Mouse (Mus musculus): Measurements from ENCODE around the gene Zbtb16.

The Zbtb16 gene

DNA sequence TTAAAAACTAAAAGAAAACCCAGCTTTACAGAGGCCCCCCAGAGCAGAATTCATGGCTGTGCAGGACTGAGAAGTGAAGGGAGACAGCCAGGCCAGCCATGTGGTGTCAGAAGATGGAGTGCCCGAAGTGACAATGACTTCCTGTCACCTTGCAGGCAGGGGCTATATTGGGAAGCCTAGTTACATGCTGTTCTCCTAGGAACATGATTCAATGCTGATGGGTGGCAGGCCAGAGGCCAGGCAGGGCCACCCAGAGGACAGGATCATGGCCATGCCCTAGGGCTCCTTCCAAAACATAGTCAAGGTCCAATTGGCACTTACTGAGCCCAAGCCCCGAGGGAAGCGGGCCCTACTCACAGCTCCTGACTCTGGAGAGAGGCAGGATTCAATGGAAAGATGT is 106.6 kb downstream of the Zbtb16 start:
- no peak for DNase-seq (ENCODE audit: low read depth, low spot score)

GRCm38 (mm10) chr9:48728731-48729123 is 107.3 kb downstream of the Zbtb16 start:
- no peak for DNase-seq (ENCODE audit: low read depth, low spot score)

DNA sequence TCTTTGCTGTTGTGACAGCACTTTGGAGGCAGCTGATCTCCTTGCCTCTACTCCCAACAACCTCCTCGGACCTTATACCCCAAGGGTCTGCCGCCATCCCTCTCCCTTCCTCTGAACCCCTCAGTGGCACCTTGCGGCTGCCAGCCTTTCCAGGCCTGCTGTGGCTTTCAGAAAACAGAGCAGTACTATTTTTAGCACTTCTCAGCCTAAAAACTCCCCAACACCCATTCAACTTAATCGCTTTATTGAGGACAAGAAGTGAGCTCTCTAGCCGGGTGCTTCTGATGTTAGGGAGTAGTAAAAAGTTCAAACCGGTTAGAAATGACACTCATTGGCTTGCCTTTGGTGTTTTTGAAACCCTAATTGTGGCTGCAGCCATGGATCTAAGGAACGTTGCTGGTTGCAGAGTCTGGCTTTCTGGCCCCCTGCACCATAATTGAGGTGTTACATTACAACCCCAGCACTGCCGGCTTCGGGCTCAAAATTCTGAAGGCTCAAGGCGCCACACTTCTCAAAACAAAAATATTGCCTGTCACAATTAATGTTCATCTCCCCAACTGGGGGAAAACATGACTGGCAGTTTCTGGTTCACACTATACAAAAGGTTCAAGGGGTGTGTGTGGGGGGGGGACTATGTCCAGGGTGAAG is 107.8 kb downstream of the Zbtb16 start:
- DNase-seq (ENCODE audit: low read depth, low spot score), result no peak

GRCm38 (mm10) chr9:48726341-48726740 is 109.7 kb downstream of the Zbtb16 start:
- DNase-seq (ENCODE audit: low read depth, low spot score), result no peak

DNA sequence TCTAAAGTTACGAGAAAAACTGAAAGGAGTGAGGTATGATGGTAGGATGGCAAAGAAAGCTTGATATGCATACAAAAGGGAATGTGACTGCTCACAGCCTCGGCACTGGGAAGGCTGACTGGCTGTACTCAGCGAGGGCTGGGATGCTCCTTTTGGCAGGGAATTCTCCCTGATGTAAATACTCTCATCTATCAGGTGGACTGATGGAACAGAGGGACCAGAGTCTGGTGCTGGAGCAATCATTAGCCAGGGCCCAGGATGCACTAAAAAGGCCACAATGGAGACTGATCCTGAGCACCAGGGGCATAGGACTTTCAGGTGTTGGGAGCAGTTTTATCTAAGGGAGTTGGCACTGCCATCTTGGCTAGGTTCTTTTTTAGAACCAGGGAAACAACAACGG is 110.1 kb downstream of the Zbtb16 start:
- DNase-seq (ENCODE audit: low read depth, low spot score), result no peak

- DNase-seq (ENCODE audit: low read depth, low spot score), result no peak
Observed at GRCm38 (mm10) chr9:48725161-48725560, 110.9 kb downstream of the Zbtb16 start.

GRCm38 (mm10) chr9:48724733-48725132 is 111.3 kb downstream of the Zbtb16 start:
- no peak for DNase-seq (ENCODE audit: low read depth, low spot score)

- no peak for DNase-seq (ENCODE audit: low read depth, low spot score)
Observed at GRCm38 (mm10) chr9:48723511-48724304, 112.3 kb downstream of the Zbtb16 start.

DNA sequence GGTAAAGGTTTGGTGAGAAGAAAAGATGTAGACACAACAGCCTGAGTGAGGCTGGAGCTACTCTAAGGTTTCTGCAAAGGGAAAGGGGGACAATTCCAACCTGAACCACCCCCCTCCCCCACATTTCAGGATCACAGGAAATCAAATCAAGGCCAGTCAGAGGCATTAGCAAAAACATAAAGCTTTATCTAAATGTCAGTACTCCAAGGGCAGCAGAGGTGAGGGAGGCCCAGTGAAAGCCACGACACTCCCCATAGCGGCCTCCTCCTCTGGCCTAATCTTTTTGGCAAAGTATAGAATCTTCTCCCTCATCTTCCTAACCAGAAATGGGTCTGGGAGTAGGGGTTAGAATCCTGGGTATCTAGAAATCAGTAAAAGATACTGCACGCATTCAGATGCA is 113.0 kb downstream of the Zbtb16 start:
- DNase-seq (ENCODE audit: low read depth, low spot score), result no peak

DNA sequence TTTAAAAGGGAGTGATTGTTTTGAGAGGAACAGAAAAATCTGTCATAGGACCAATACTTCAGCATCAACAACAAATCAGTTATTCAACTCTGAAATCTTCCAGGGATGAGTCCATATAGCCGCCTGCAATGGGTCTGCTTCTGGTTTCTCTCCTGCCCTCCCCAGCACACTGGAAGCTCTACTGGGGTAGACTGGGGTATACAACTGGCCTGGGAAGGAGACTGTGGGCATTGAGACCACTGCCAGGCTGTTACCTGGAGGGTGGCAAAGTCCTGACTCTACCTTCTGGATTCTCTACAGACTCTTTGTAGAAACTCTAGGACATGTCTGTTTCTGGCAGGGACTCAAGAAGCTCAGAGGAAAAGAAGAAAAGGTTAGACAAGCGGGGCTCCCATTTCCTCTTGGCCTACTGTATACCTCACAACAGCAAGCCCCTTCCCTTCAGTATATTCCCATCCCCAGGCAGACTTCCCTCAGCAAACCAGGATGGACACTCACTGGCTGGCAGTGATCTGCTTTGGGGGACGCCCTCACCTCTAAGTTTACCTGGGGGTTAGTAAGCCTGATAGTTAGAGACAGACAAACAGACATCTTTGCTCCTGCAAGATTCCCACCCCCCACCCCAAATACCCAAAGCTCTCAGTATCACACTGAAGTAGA is 113.6 kb downstream of the Zbtb16 start:
- no peak for DNase-seq (ENCODE audit: low read depth, low spot score)

DNA sequence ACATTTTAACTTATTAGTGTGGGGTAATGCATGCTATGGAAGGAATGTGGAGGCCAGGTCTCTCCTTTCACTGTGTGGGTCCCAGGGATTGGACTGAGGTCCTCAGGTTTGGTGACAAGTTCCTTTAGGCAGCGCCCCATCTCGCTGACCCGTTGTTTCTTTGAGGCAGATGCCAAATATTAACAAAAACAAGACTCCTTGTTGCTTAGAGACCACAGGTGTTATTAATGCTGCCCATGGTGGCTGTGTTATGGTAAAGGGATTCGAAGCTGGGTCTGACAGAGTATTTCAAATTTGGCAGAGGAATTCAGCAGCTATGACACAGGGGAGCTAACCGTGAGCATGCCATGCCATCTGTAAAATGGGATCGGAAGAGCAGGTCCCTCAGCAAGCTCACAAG is 114.4 kb downstream of the Zbtb16 start:
- no peak for DNase-seq (ENCODE audit: low read depth, low spot score)

DNA sequence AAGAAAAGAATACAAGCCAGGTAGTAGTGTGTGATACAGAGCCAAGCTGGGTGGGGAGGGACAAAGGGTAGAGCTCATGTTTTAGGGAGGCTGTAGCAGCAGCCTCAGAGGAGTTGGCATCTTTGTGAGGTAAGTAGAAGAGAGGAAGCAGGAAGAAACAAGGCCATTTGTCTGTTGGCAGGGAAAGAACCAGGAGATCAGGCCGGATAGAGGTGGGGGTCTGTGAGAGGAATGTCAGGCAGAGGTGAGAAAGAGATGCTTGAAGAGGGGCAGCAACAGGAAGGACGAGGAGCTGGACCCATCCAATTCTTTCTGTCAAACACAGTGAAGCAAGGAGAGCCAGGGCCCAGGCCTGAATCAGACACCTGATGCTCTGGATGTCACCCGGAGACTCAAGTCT is 114.8 kb downstream of the Zbtb16 start:
- no peak for DNase-seq (ENCODE audit: low read depth, low spot score)

DNA sequence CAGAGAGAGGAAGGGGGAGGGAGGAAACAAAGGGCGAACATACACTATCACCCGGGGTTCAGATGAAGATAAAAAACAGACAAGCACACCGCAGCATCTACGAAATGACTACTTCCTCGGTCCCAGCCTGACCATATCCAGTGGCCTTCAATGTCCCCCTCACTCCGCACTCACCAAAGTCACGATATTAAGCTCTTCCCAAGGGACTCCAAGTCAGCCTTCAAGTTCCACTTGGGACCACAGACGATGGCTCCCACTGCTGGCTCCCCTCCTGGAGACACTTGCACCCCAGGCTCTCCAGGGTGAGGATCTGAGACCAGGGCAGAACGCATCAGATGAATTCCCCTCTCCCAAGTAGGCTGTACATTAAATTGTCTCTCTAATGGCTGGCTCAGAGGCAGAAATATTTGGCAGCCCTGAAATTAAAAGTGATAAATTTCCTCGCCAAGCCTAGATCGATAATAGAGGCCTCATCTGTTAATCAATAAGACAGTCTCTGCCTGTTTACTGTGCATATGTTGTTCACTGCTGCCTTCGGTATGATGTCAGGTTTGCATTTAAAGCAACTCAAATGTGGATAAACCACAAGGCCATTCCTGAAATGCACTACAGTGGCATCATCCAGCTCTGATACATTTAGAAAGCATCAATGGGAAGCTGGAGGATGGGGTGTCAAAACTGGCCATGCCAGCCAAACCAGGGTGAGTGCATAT is 115.6 kb downstream of the Zbtb16 start:
- DNase-seq (ENCODE audit: low read depth, low spot score), result no peak

DNA sequence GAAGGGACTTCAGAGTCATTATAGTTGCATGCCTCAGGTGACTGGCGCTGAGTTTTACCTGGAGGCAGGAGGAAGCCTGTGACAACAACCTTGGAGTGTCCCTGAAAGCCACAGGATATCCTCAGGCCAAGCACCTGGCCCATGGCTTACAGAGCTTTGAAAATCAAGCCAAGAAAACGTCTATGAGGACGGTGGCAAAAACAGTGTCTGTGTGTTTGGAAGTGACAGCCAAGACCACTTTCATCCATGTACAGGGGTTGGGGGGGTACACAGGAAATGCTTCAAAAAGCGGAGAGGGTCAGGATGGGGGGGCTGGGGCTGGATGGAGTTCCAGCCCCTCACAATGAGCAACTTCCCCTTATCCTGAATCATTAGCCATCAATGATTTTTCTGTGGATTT is 116.4 kb downstream of the Zbtb16 start:
- no peak for DNase-seq (ENCODE audit: low read depth, low spot score)

GRCm38 (mm10) chr9:48716549-48716948 is 119.5 kb downstream of the Zbtb16 start:
- no peak for DNase-seq (ENCODE audit: low read depth, low spot score)

DNA sequence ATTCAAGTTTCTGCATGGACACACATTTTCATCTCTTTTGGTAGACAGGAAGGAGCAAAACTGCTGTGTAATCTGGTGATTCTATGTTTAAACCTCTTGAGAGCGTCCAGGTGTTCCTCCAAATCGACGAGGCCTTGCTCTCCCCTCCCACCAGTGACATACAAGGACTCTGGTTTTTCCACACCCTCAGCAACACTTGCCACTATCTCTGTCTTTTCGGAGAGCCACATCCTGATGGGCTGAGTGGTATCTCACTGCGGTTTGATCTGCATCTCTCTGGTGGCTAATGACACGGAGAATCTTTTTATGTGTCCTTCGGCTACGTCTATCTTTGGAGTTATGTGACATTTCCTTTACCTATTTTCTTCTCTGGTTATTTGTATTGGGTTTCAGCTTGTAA is 121.0 kb downstream of the Zbtb16 start:
- no peak for DNase-seq (ENCODE audit: low read depth, low spot score)

- no peak for DNase-seq (ENCODE audit: low read depth, low spot score)
Observed at GRCm38 (mm10) chr9:48713779-48714178, 122.2 kb downstream of the Zbtb16 start.

DNA sequence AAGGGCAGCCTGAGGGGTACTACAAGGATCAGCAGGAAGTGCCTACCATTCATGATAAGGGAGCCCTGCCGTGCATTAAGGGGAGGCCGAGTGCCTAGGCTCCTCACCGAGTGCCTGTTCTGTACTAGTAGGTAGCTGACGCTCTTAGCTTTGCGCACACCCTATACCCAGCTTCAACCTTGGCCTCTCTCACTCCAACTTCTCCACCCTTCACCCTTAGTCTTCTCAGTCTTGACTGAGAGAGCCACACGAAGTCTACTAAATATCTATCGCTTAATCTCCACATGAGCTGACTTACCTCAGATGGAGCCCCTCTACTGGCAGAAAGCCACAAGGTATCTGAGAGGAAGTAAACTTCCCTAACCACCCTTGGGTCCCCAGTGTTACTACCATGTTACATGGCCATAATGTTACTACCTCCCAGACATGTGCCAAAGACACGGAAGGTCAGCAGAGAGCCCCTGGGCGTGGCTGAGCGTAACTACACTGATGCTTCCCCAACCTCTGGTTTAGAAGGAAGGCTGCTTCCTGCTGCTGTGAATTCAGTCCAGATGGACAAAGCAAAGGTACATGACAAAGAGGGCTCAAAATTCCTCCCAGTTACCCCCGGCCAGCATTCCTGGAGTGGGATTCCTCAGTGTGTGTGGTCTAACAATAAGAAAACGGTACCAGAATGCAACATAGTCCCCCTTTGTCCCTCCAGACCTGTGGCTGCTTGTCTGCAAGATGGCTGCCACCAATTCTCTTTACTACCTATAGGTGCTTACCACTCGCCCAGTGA is 122.8 kb downstream of the Zbtb16 start:
- DNase-seq (ENCODE audit: low read depth, low spot score), result peak; percentile 62

DNA sequence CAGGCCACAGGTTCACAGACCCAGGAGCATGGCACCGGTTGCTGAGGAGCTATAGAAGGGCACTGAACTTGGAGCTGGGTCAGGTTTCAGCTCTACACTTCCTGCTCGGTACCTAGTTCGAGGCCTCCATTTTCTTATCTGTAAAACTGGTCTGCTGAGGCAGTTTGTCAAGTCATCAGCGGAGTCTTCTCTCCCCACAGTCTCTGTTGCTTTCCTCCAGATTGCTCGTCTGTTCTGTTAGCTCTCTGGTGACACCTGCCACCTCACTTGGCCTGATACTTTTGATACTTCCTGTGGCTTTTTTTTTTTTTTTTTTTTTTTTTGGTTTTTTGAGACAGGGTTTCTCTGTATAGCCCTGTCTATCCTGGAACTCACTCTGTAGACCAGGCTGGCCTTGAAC is 124.2 kb downstream of the Zbtb16 start:
- no peak for DNase-seq (ENCODE audit: low read depth, low spot score)

- no peak for DNase-seq (ENCODE audit: low read depth, low spot score)
Observed at GRCm38 (mm10) chr9:48711296-48711781, 124.7 kb downstream of the Zbtb16 start.
